Mouse (Mus musculus) liver, embryonic 12.5 days (tissue): ENCODE data around the gene Mrpl54. TPM values are rescaled to one million over a fixed set of nuclear protein-coding genes. Genes with fewer than 3 reads are reported as not detected.

Source experiments
- ATAC-seq: fragments of 200-750 bp; cut with Nextera tagmentation; 2 replicates; pipeline ENCODE4 v1.8.0; 2017; ENCODE audit warnings: moderate number of reproducible peaks, mild to moderate bottlenecking, moderate library complexity
- H3K27ac ChIP-seq: fragments of 300-500 bp; sonication (generic); 2 replicates; pipeline ENCODE4 v1.5.1; 2016; ENCODE audit warnings: mild to moderate bottlenecking
- H3K27me3 ChIP-seq: fragments of 300-500 bp; sonication (generic); replicated peaks from 2 replicates; pipeline ENCODE4 v1.6.1; 2016; ENCODE audit warnings: mild to moderate bottlenecking, moderate library complexity
- H3K36me3 ChIP-seq: fragments of 300-500 bp; sonication (generic); 2 replicates; pipeline ENCODE4 v1.6.1; 2016; ENCODE audit warnings: mild to moderate bottlenecking, moderate library complexity
- H3K4me1 ChIP-seq: fragments of 300-500 bp; sonication (generic); 2 replicates; pipeline ENCODE4 v1.6.1; 2016
- H3K4me2 ChIP-seq: fragments of 300-500 bp; sonication (generic); 2 replicates; pipeline ENCODE4 v1.6.1; 2016; ENCODE audit warnings: mild to moderate bottlenecking, moderate library complexity
- H3K4me3 ChIP-seq: fragments of 300-500 bp; sonication (generic); 2 replicates; pipeline ENCODE4 v1.5.1; 2016; ENCODE audit warnings: mild to moderate bottlenecking, moderate library complexity
- H3K9ac ChIP-seq: fragments of 300-500 bp; sonication (generic); 2 replicates; pipeline ENCODE4 v1.6.1; 2016; ENCODE audit warnings: mild to moderate bottlenecking, moderate library complexity
- H3K9me3 ChIP-seq: fragments of 300-500 bp; sonication (generic); replicated peaks from 2 replicates; pipeline ENCODE4 v1.6.1; 2016; ENCODE audit warnings: mild to moderate bottlenecking, moderate library complexity
- WGBS: fragments of 180-500 bp; shearing (Covaris S2); methylation state at CpG from one replicate; pipeline ENCODE4 v1.1.7; 2016; ENCODE audit not compliant: insufficient replicate concordance; 5-methylcytosine and 5-hydroxymethylcytosine counted together
- polyA plus RNA-seq: library from polyadenylated mRNA; unstranded; fragments of >200 nt; fragmentation: Nextera tagmentation; extraction: Ambion mirVana; gene quantifications from 2 replicates; pipeline ENCODE4 v1.2.1, GENCODE M21; 2016

Gene Mrpl54
- polyA plus RNA-seq, result 152 and 156 TPM in 2 replicates

GRCm38 (mm10) chr10:81266211-81267105, at the start of gene Mrpl54, which contains the start of gene Apba3:
TSS of gene Mrpl54 (minus strand) at chr10:81266934.
TSS of gene Apba3 (plus strand) at chr10:81266960.
- Histone ChIP-seq H3K4me2 (peak within 1 kb of the TSS; percentile 77), H3K4me3 (peak within 1 kb of the TSS; percentile 73), H3K27me3 (peaks cover 1% of the 10 kb centered on the region; the same call in 1 of the 2 replicates), H3K9ac (peak within 1 kb of the TSS; percentile 86), H3K27ac (peak within 1 kb of the TSS; percentile 76), H3K9me3 (no peaks in the 10 kb centered on the region), H3K4me1 (peaks cover 36% of the 10 kb centered on the region), H3K36me3 (peaks cover 60% of the 10 kb centered on the region)
- peak; percentile 95 for ATAC-seq
- WGBS, result under 1% methylated on average over 48 of the region's 48 CpGs

DNA sequence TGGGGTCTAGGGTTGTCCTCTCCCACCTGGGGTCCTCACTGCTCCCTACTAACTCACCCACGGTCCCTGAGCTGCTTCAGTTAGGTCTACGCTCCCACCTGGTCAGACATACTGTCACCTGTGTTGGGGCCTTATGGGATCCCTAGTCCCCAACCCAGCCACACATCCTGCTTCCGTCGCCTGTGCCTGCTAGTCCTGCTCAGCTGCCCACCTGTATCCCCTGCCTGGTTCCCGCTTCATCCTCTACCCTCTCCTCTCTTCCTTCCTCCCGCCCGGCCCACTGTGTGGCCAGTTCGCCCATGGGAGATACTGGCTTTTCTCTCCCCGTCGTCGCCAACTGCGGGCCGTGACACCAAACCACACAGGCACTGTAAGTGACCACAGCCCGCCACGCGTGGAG, 48.9 kb upstream of the Mrpl54 start:
- Histone ChIP-seq H3K36me3 (peaks cover 75% of the 10 kb centered on the region), H3K27me3 (no peaks in the 10 kb centered on the region), H3K4me3 (no peak overlapping the region), H3K4me1 (peaks cover 53% of the 10 kb centered on the region), H3K9me3 (no peaks in the 10 kb centered on the region), H3K4me2 (no peak overlapping the region), H3K9ac (no peak overlapping the region; the same call in 1 of the 2 replicates), H3K27ac (no peak overlapping the region)
- no peak for ATAC-seq
- WGBS, result 90% methylated on average over 16 of the region's 16 CpGs

- no peaks in the 10 kb centered on the region for H3K9me3 ChIP-seq
- H3K4me1 ChIP-seq, result peaks cover 44% of the 10 kb centered on the region
- H3K4me2 ChIP-seq, result no peak overlapping the region
- no peak overlapping the region for H3K27ac ChIP-seq
- 68% methylated on average over 7 of the region's 7 CpGs for WGBS
- H3K27me3 ChIP-seq, result no peaks in the 10 kb centered on the region
- H3K4me3 ChIP-seq, result no peak overlapping the region
- peaks cover 89% of the 10 kb centered on the region for H3K36me3 ChIP-seq
- ATAC-seq, result no peak
- H3K9ac ChIP-seq, result no peak overlapping the region
Observed at GRCm38 (mm10) chr10:81314201-81314600, 47.5 kb upstream of the Mrpl54 start.

DNA sequence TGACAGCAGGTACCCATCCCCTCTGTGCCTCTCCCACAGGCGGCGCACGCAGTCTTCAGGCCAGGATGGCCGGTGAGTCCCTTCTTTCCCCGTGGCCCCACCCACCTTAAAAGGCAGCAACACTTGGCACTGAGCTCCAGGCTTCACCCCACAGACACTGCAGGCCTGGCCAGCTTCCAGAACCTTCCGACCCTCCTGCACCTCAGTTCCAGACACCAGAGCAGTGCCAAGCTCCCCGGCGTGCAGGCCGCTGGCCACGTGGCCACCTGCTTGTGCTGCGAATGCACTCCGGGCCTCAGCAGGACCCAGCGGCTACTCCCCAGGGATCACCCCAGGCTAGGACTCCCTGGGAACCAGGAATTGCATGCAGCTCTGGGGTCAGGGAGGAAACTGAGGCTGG, 46.8 kb upstream of the Mrpl54 start:
- H3K27ac ChIP-seq, result no peak overlapping the region
- H3K27me3 ChIP-seq, result no peaks in the 10 kb centered on the region
- no peaks in the 10 kb centered on the region for H3K9me3 ChIP-seq
- no peak overlapping the region for H3K4me3 ChIP-seq
- H3K36me3 ChIP-seq, result peaks cover 90% of the 10 kb centered on the region
- peaks cover 38% of the 10 kb centered on the region for H3K4me1 ChIP-seq
- no peak overlapping the region for H3K9ac ChIP-seq
- H3K4me2 ChIP-seq, result no peak overlapping the region
- WGBS, result 88% methylated on average over 13 of the region's 13 CpGs
- no peak for ATAC-seq

DNA sequence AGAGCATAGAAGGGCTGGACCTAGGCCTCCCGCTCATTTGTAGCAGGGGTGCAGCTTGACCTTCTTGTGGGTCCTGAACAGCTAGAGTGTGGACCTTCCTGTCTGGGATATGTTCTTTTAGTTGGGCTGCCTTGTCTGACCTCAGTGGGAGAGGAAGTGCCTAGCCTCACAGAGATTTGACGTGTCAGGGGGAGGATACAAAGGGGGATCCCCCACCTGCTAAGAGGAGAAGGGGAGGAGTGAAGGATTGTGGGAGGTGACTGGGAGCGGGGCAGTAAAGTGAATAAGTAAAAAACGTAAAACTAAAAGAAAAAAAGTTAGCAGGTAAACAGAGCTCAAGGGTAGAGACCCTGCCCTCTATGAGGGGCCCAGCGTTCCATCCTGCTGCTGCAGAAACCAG, 42.8 kb upstream of the Mrpl54 start:
- peaks cover 95% of the 10 kb centered on the region for H3K36me3 ChIP-seq
- no peak for ATAC-seq
- WGBS, result 81% methylated on average over 5 of the region's 5 CpGs

DNA sequence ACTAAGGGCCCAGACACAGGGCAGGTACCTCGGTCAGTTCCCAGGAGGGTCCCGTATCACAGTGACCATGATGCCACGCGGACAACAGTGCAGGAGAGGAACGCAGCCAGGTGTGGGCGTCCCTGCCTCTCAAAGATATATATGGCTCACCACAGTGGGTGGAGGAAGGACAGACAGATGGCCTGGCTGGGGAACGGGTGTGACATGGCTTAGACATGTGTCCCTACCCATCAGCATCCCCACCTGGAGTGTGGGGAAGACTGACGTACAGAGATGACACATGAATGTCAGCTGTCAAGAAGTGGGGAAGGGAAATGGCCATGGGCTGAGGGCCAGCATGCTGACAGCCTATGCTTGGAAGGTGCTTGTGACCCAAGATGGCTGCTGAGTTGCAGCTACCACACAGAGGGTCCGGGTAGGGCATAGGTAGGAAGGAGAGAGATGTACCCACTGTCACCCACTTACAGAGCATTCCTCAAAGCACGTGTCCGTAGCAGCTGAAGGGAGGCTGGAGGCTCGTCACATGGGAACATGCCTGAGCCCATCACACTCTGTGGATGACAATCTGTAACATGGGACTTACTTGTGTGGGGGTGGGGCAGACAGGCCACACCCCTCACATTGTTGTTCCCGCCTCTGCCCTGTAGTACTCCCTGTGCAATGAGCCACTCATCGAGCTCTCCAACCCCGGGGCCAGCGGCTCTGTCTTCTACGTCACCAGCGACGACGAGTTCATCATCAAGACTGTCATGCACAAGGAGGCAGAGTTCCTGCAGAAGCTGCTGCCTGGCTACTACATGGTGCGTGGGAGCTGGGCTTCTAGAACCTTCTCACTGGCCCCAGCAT, 40.3 kb upstream of the Mrpl54 start:
- Histone ChIP-seq H3K36me3 (peaks cover 71% of the 10 kb centered on the region), H3K27me3 (no peaks in the 10 kb centered on the region), H3K9me3 (no peaks in the 10 kb centered on the region), H3K4me2 (no peak overlapping the region), H3K4me1 (peaks cover 34% of the 10 kb centered on the region), H3K4me3 (no peak overlapping the region), H3K9ac (no peak overlapping the region), H3K27ac (no peak overlapping the region)
- no peak for ATAC-seq
- WGBS, result 88% methylated on average over 21 of the region's 21 CpGs

More for the DNA sequence above, 42.8 kb upstream of the Mrpl54 start:
- H3K4me1 ChIP-seq, result peaks cover 16% of the 10 kb centered on the region
- H3K4me2 ChIP-seq, result no peak overlapping the region
- no peak overlapping the region for H3K4me3 ChIP-seq
- H3K9me3 ChIP-seq, result no peaks in the 10 kb centered on the region
- no peak overlapping the region for H3K9ac ChIP-seq
- H3K27me3 ChIP-seq, result no peaks in the 10 kb centered on the region
- no peak overlapping the region for H3K27ac ChIP-seq

DNA sequence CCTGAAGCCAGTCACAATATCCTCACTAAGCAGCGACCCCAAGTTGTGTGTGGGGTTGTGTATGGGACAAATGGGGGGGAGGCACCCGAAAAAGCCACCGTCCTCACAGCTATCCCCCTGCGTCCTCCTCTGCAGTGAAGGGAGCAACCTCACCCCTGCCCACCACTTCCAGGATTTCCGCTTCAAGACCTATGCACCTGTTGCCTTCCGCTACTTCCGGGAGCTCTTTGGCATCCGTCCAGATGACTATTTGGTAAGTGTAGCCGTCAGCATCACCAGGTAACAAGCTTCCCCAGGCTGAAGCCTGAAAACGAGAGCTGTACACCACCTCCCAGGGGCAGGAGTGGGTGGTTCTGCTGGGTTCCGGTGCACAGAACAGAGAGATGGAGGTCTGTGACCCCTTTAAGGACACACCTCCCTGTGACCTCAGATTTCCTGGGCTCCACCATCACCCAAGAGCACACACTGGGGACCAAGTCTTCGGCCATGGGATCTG, 39.5 kb upstream of the Mrpl54 start:
- no peak overlapping the region for H3K9ac ChIP-seq
- WGBS, result 90% methylated on average over 12 of the region's 12 CpGs
- no peak overlapping the region for H3K4me3 ChIP-seq
- H3K4me2 ChIP-seq, result no peak overlapping the region
- no peaks in the 10 kb centered on the region for H3K9me3 ChIP-seq
- no peak overlapping the region for H3K27ac ChIP-seq
- peaks cover 42% of the 10 kb centered on the region for H3K4me1 ChIP-seq
- no peaks in the 10 kb centered on the region for H3K27me3 ChIP-seq
- peaks cover 68% of the 10 kb centered on the region for H3K36me3 ChIP-seq
- no peak for ATAC-seq

DNA sequence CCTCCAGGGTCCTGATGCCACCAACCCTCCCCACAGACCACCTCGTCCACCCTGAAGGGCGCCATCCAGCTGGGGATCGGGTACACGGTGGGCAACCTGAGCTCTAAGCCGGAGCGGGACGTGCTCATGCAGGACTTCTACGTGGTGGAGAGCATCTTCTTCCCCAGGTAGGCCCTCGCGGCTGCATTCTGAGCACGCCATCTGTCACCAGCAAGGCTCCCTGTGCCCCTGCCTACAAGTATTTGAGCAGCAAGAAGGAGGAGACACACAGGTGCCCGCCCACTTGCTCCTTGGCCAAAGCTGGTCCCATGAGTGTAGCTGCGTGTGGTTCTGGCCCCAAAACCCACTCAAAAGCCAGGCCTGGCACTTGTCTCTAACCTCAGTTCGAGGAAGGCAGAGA, 38.9 kb upstream of the Mrpl54 start:
- Histone ChIP-seq H3K27me3 (no peaks in the 10 kb centered on the region), H3K4me2 (no peak overlapping the region), H3K9me3 (no peaks in the 10 kb centered on the region), H3K9ac (no peak overlapping the region), H3K4me1 (peaks cover 48% of the 10 kb centered on the region), H3K36me3 (peaks cover 63% of the 10 kb centered on the region), H3K27ac (no peak overlapping the region), H3K4me3 (no peak overlapping the region)
- ATAC-seq, result no peak
- WGBS, result 89% methylated on average over 14 of the region's 14 CpGs

GRCm38 (mm10) chr10:81304597-81305238, 38.0 kb upstream of the Mrpl54 start:
- ATAC-seq, result peak; percentile 33
- Histone ChIP-seq H3K9ac (no peak overlapping the region), H3K4me2 (peak overlapping the region; percentile 31), H3K9me3 (no peaks in the 10 kb centered on the region), H3K27me3 (no peaks in the 10 kb centered on the region), H3K27ac (peak overlapping the region; percentile 52; the same call in 1 of the 2 replicates), H3K4me1 (peaks cover 57% of the 10 kb centered on the region), H3K4me3 (no peak overlapping the region), H3K36me3 (peaks cover 53% of the 10 kb centered on the region)
- 19% methylated on average over 9 of the region's 9 CpGs for WGBS

GRCm38 (mm10) chr10:81303761-81304160, 37.0 kb upstream of the Mrpl54 start:
- no peak for ATAC-seq
- peaks cover 44% of the 10 kb centered on the region for H3K36me3 ChIP-seq
- H3K9me3 ChIP-seq, result no peaks in the 10 kb centered on the region
- H3K4me3 ChIP-seq, result peak overlapping the region; percentile 37
- peak overlapping the region; percentile 77 for H3K27ac ChIP-seq
- H3K27me3 ChIP-seq, result no peaks in the 10 kb centered on the region
- H3K9ac ChIP-seq, result no peak overlapping the region
- peaks cover 67% of the 10 kb centered on the region for H3K4me1 ChIP-seq
- H3K4me2 ChIP-seq, result peak overlapping the region; percentile 68
- 40% methylated on average over 7 of the region's 7 CpGs for WGBS

DNA sequence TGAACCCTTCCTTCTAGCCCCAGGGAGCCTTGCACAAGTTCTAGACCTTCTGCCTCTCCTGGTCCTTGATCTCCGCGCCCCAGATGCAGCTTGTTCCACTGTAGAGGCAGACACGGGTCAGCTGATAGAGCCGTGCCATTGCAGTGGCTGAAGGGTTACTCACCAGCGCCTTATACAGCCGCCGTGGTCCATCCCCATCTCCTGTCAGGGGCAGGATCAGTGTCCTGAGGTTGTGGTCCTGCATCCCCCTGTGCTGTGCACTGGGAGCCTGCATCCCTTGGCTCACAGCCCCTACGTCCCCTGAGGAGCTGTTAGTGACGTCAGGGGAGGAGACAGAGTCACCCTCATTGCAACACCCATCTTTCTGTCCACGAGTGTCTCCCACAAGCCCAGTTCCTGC, 36.5 kb upstream of the Mrpl54 start:
- peak overlapping the region; percentile 77 for H3K27ac ChIP-seq
- H3K9me3 ChIP-seq, result no peaks in the 10 kb centered on the region
- peaks cover 72% of the 10 kb centered on the region for H3K4me1 ChIP-seq
- H3K4me2 ChIP-seq, result peak overlapping the region; percentile 68
- H3K4me3 ChIP-seq, result peak overlapping the region; percentile 37
- H3K9ac ChIP-seq, result peak overlapping the region; percentile 53
- H3K27me3 ChIP-seq, result no peaks in the 10 kb centered on the region
- peaks cover 41% of the 10 kb centered on the region for H3K36me3 ChIP-seq
- WGBS, result 40% methylated on average over 10 of the region's 10 CpGs
- ATAC-seq, result peak; percentile 6; the same call in 1 of the 2 replicates
